Mouse (Mus musculus) kidney, postnatal 14 days (tissue): ENCODE measurements at regions not wholly inside any gene's neighbourhood (a gene's known extent, or its start where the extent isn't known, plus 50 kb on each side); places are given as distances from the start of the nearest gene placed in this dataset.
"Not testable (repeated sequence)": the region's sequence is repeated elsewhere in the genome, so short reads cannot be mapped to it uniquely, and the experiment has no call there.

Source experiments
- DNase-seq: peaks from one replicate; pipeline ENCODE4 v3.0.0; 2022; ENCODE audit warnings: mixed read lengths

- DNase-seq: not testable (repeated sequence)
These were observed 137.9 kb downstream of the Tcp10c start for GRCm38 (mm10) chr17:13492239-13492638.

DNA sequence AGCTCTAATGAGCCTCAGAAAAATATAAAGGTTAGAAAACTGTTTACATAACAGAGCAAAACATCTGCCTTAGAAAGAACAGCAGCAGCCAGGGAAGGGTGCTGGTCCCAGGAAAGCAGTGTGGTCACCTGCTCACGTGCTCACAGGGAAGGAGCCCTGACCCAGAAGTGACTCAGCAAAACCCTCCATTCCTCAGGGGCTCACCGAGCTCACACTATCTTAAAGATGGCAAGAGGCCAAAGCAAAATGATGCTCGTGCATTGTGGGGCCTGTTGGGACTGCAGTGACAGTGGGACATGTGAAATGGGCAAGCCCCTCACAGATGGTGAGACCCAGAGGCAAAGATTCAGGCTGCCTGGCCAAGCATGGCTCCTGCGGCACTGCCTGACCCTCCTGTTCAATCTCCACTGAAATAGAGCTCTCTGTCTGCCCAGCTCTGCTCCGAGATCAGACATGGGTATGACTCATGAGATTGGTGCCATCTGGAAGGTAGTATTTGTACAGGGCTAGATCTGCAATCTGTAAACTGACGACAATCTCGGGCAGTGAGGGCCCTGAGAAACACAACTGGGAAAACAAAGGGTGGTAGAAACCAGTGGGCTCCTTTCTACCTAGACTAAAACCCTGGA, 138.4 kb downstream of the Tcp10c start:
- not testable (repeated sequence) for DNase-seq

- DNase-seq: not testable (repeated sequence)
These were observed 139.5 kb downstream of the Tcp10c start for GRCm38 (mm10) chr17:13493866-13494265.

GRCm38 (mm10) chr17:13494475-13494874, 140.1 kb downstream of the Tcp10c start:
- DNase-seq: not testable (repeated sequence)

DNA sequence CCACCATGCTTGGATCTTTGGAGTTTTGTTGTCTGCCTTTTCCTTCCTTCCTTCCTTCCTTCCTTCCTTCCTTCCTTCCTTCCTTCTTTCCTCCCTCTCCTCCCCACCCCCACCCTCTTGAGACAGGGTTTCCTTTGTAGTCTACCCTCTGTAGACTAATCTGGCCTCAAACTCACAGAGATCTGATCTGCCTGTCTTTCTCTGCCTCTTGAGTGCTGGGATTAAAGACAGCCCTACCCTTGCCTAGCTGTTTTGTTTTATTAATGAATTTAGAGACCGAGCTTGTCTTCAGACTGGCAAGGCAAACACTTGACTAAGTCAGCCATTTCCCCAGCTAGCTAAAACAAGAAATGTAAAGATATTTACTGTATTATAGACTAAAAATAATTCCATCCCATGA, 150.0 kb downstream of the Tcp10c start:
- not testable (repeated sequence) for DNase-seq

DNA sequence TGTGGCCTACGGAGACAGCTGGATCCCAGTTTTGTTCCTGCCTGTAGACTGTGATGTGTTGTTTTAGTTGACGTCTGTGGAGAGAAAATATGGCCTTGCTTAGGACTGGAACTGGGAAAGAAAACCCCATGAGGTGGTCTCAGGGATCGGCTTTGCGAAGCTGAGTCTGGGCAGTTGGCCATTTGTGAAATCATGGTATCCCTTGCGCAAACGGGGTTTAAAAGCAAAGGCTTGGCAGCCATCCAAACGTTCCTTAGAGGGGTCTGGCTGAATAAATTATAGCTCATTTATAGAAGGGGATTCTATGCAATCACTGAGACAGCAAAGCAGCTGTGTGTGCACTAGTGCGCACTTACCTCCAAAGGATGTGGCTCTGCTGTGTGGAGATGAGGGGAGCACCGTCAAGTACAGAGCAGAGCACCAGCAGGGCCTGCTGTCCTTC, 150.5 kb downstream of the Tcp10c start:
- not testable (repeated sequence) for DNase-seq

GRCm38 (mm10) chr17:13507397-13508063, 153.2 kb downstream of the Tcp10c start:
- DNase-seq: not testable (repeated sequence)

- not testable (repeated sequence) for DNase-seq
These were observed 165.2 kb downstream of the Tcp10c start for GRCm38 (mm10) chr17:13519409-13520201.

DNA sequence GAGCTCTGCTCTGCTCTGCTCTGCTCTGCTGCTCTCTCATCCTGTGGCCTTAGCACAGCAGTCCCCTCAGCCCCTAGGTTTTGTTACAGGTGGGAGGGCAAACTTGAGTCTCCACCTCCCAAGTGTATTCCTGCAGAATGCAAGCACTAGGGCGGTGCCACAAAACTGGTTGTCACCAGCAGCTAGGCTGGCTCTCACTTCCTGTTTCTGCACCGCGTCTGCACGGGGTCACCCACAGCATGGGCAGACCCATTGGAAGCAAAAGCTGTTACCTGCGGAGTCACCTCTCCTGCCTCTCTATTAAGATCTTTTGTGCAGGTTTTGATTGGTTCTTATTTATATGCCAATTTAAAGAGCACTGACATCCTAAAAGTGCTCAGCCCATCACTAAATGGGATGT, 178.2 kb downstream of the Tcp10c start:
- DNase-seq: not testable (repeated sequence)

DNA sequence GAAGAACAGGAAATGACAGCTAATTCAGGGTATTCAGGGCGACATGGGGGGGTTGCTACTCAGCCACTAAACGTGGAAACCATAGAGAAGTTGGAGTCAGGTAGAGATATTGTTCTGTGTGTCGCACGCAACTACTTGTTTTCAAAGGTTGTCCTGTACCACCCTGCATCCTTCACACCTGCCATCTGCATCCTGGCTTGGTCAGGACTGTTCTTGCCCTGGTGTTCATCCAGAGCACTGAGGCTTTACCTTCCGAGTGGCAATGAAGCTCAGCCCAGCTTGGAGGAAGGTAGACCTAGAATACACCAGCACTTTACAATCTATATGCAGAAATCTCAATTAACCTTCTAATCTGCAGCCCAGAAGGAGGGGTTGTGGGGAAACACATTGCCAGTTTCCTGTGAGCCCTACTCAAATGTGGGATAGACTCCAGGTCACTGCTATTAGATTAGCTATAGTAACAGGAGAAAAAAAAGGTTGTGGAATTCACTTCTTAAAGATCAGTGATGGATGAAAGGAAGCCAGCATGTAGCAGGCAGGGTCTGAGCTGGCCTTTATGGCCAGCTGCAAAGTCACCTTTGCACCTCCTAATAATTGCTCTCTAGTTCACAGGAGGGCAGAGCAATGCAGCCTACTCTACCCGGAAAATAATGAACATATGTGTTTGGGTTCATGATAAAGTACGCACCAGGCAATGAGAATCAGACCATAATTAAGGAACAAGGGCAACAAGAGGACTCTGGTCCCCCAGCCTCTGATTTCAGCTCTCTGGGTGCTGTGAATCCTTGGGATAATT, 186.3 kb downstream of the Tcp10c start:
- no peak for DNase-seq

DNA sequence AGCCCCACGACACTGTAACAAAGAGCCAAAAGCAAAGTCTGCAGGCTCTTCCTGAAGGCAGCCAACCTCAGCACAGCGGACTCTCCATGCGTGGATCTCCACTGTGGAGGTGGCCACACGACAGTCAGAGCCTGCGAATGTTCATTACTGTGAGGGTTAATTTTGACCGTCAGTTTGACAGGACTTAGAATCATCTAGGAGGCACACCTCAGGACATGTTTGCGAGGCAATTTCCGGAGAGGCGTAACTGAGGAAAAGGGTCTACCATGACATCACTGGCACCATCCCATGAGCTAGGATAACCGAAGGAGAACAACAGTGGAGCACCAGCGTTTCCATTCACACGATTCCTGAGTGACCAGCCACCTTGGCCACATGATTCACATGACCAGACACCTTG, 186.9 kb downstream of the Tcp10c start:
- DNase-seq: no peak

- no peak for DNase-seq
These were observed 187.9 kb downstream of the Tcp10c start for GRCm38 (mm10) chr17:13542261-13542660.

- no peak for DNase-seq
These were observed 188.5 kb downstream of the Tcp10c start for GRCm38 (mm10) chr17:13542856-13543255.

- peak; percentile 34 for DNase-seq
These were observed 189.8 kb downstream of the Tcp10c start for GRCm38 (mm10) chr17:13544036-13544795.

DNA sequence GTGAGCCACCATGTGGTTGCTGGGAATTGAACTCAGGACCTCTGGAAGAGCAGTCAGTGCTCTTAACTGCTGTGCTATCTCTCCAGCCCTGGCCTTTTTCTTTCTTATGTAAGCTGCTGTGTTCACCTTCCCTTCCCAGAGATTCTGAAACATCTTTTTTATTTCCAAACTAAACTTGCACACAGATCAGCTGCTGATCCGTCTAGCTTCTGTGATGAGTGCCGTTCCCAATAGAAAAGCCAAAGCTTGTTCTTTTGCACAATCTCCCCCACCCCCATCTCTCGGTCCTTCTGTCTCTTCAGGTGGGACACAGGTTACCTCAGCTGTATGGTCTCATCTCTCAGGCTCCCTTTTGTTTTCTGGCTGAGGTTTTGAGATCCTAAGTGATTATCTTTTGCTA, 191.9 kb downstream of the Tcp10c start:
- DNase-seq: no peak

- DNase-seq: no peak
These were observed 192.3 kb downstream of the Tcp10c start for GRCm38 (mm10) chr17:13546669-13547085.

- DNase-seq: peak; percentile 45
These were observed 193.4 kb downstream of the Tcp10c start for GRCm38 (mm10) chr17:13547657-13548360.

GRCm38 (mm10) chr17:13549975-13550895, 195.9 kb downstream of the Tcp10c start:
- DNase-seq: no peak

GRCm38 (mm10) chr17:13550896-13551267, 196.5 kb downstream of the Tcp10c start:
- DNase-seq: not testable (repeated sequence)
